Mouse (Mus musculus): Measurements from ENCODE around the gene Cfb. TPM values are rescaled to one million over a fixed set of nuclear protein-coding genes. Genes with fewer than 3 reads are reported as not detected.
"Not testable (repeated sequence)": the region's sequence is repeated elsewhere in the genome, so short reads cannot be mapped to it uniquely, and the experiment has no call there.

Cfb gene
- total RNA-seq, 2 experiments from 2014 or later, result 9.2 TPM; not detected in 1

- no peak for ATAC-seq (replicated peaks; ENCODE audit: low FRiP score, poor library complexity, severe bottlenecking)
Observed at GRCm38 (mm10) chr17:34840736-34841307, 21.5 kb downstream of the Cfb start.

- ATAC-seq (replicated peaks; ENCODE audit: low FRiP score, poor library complexity, severe bottlenecking), result no peak
Observed at GRCm38 (mm10) chr17:34838785-34839184, 23.5 kb downstream of the Cfb start.

- peak; percentile 7; the same call in 1 of the 2 replicates for ATAC-seq (replicated peaks; ENCODE audit: low FRiP score, poor library complexity, severe bottlenecking)
Observed at GRCm38 (mm10) chr17:34837464-34838324, 24.6 kb downstream of the Cfb start.

GRCm38 (mm10) chr17:34836856-34837221, 25.5 kb downstream of the Cfb start, which contains the start of the genes Stk19 and Dxo:
Gene Stk19, minus strand, starts transcription at chr17:34836945.
Gene Dxo, plus strand, starts transcription at chr17:34837019.
- peak; percentile 95 for ATAC-seq (replicated peaks; ENCODE audit: low FRiP score, poor library complexity, severe bottlenecking)

GRCm38 (mm10) chr17:34836155-34836855, 26.0 kb downstream of the Cfb start:
- ATAC-seq (replicated peaks; ENCODE audit: low FRiP score, poor library complexity, severe bottlenecking), result peak; percentile 80

- not testable (repeated sequence) for ATAC-seq (replicated peaks; ENCODE audit: low FRiP score, poor library complexity, severe bottlenecking)
Observed at GRCm38 (mm10) chr17:34830776-34831175, 31.5 kb downstream of the Cfb start.

- ATAC-seq (replicated peaks; ENCODE audit: low FRiP score, poor library complexity, severe bottlenecking), result no peak
Observed at GRCm38 (mm10) chr17:34814818-34815370, 47.4 kb downstream of the Cfb start.

- ATAC-seq (replicated peaks; ENCODE audit: low FRiP score, poor library complexity, severe bottlenecking), result 0 out of 2 replicates have a peak, but pooled peaks have one; percentile 27
Observed at GRCm38 (mm10) chr17:34813747-34814146, 48.6 kb downstream of the Cfb start.

- ATAC-seq (replicated peaks; ENCODE audit: low FRiP score, poor library complexity, severe bottlenecking), result no peak
Observed at GRCm38 (mm10) chr17:34811275-34811674, 51.0 kb downstream of the Cfb start.

GRCm38 (mm10) chr17:34810811-34811210, 51.5 kb downstream of the Cfb start:
- ATAC-seq (replicated peaks; ENCODE audit: low FRiP score, poor library complexity, severe bottlenecking), result not testable (repeated sequence)

- ATAC-seq (replicated peaks; ENCODE audit: low FRiP score, poor library complexity, severe bottlenecking), result not testable (repeated sequence)
Observed at GRCm38 (mm10) chr17:34810411-34810810, 51.9 kb downstream of the Cfb start.

GRCm38 (mm10) chr17:34808599-34809205, 53.6 kb downstream of the Cfb start:
- ATAC-seq (replicated peaks; ENCODE audit: low FRiP score, poor library complexity, severe bottlenecking), result no peak

- ATAC-seq (replicated peaks; ENCODE audit: low FRiP score, poor library complexity, severe bottlenecking), result no peak
Observed at GRCm38 (mm10) chr17:34807176-34807575, 55.1 kb downstream of the Cfb start.

Other genes with a start within 250 kb of the Cfb start
Only the 30 nearest of the 36 such genes appear.
- 2.5 TPM in 1 of 2 replicates, not detected in the other for gene Fkbpl, start 217.8 kb downstream of the Cfb start, total RNA-seq (2015; ENCODE audit: low replicate concordance)
- 2.6 and 4.9 TPM in 2 replicates for gene Fkbpl, start 217.8 kb downstream of the Cfb start, total RNA-seq (2017; ENCODE audit: low replicate concordance)
- 5.4 and 8.3 TPM in 2 replicates for gene Atf6b, start 215.4 kb downstream of the Cfb start, total RNA-seq (2015; ENCODE audit: low replicate concordance)
- gene Atf6b, start 215.4 kb downstream of the Cfb start, total RNA-seq (2017; ENCODE audit: low replicate concordance), result 2.6 and 5.0 TPM in 2 replicates
- gene Tnxb, start 192.0 kb downstream of the Cfb start, total RNA-seq (2015; ENCODE audit: low replicate concordance), result not detected in 2 replicates
- not detected in 2 replicates for gene Tnxb, start 192.0 kb downstream of the Cfb start, total RNA-seq (2017; ENCODE audit: low replicate concordance)
- gene C4b, start 118.6 kb downstream of the Cfb start, total RNA-seq (2015; ENCODE audit: low replicate concordance), result 0.36 TPM in 1 of 2 replicates, not detected in the other
- under 0.01 and 2.1 TPM in 2 replicates for gene C4b, start 118.6 kb downstream of the Cfb start, total RNA-seq (2017; ENCODE audit: low replicate concordance)
- gene Cyp21a1, start 58.0 kb downstream of the Cfb start, total RNA-seq (2015; ENCODE audit: low replicate concordance), result not detected in 2 replicates
- gene Cyp21a1, start 58.0 kb downstream of the Cfb start, total RNA-seq (2017; ENCODE audit: low replicate concordance), result not detected in 2 replicates
- 12.6 and 18.0 TPM in 2 replicates for gene Stk19, start 25.6 kb downstream of the Cfb start, total RNA-seq (2015; ENCODE audit: low replicate concordance)
- gene Stk19, start 25.6 kb downstream of the Cfb start, total RNA-seq (2017; ENCODE audit: low replicate concordance), result 20.5 and 22.2 TPM in 2 replicates
- 49.4 and 52.0 TPM in 2 replicates for gene Dxo, start 25.5 kb downstream of the Cfb start, total RNA-seq (2015; ENCODE audit: low replicate concordance)
- gene Dxo, start 25.5 kb downstream of the Cfb start, total RNA-seq (2017; ENCODE audit: low replicate concordance), result 13.4 and 26.7 TPM in 2 replicates
- gene Skiv2l, start 12.3 kb downstream of the Cfb start, total RNA-seq (2015; ENCODE audit: low replicate concordance), result 11.3 and 25.6 TPM in 2 replicates
- 48.5 and 60.0 TPM in 2 replicates for gene Skiv2l, start 12.3 kb downstream of the Cfb start, total RNA-seq (2017; ENCODE audit: low replicate concordance)
- 31.9 and 52.3 TPM in 2 replicates for gene Nelfe, start 12.1 kb downstream of the Cfb start, total RNA-seq (2015; ENCODE audit: low replicate concordance)
- gene Nelfe, start 12.1 kb downstream of the Cfb start, total RNA-seq (2017; ENCODE audit: low replicate concordance), result 18.5 and 30.7 TPM in 2 replicates
- not detected in 2 replicates for gene Zbtb12, start 17.0 kb upstream of the Cfb start, total RNA-seq (2015; ENCODE audit: low replicate concordance)
- 1.0 TPM in 1 of 2 replicates, not detected in the other for gene Zbtb12, start 17.0 kb upstream of the Cfb start, total RNA-seq (2017; ENCODE audit: low replicate concordance)
- not detected in 2 replicates for gene Gm20547, start 19.5 kb upstream of the Cfb start, total RNA-seq (2015; ENCODE audit: low replicate concordance)
- not detected in 2 replicates for gene Gm20547, start 19.5 kb upstream of the Cfb start, total RNA-seq (2017; ENCODE audit: low replicate concordance)
- 15.5 and 23.5 TPM in 2 replicates for gene C2, start 35.7 kb upstream of the Cfb start, total RNA-seq (2015; ENCODE audit: low replicate concordance)
- gene C2, start 35.7 kb upstream of the Cfb start, total RNA-seq (2017; ENCODE audit: low replicate concordance), result 1.8 TPM in 1 of 2 replicates, not detected in the other
- gene Ehmt2, start 36.0 kb upstream of the Cfb start, total RNA-seq (2015; ENCODE audit: low replicate concordance), result 15.1 and 28.5 TPM in 2 replicates
- 7.0 and 8.3 TPM in 2 replicates for gene Ehmt2, start 36.0 kb upstream of the Cfb start, total RNA-seq (2017; ENCODE audit: low replicate concordance)
- gene Slc44a4, start 51.9 kb upstream of the Cfb start, total RNA-seq (2015; ENCODE audit: low replicate concordance), result not detected in 2 replicates
- gene Slc44a4, start 51.9 kb upstream of the Cfb start, total RNA-seq (2017; ENCODE audit: low replicate concordance), result not detected in 2 replicates
- gene Neu1, start 68.7 kb upstream of the Cfb start, total RNA-seq (2015; ENCODE audit: low replicate concordance), result 3.8 and 5.0 TPM in 2 replicates
- gene Neu1, start 68.7 kb upstream of the Cfb start, total RNA-seq (2017; ENCODE audit: low replicate concordance), result 3.9 and 5.1 TPM in 2 replicates
- gene Hspa1b, start 96.7 kb upstream of the Cfb start, total RNA-seq (2015; ENCODE audit: low replicate concordance), result 2.5 and 4.0 TPM in 2 replicates
- 1.0 and 3.3 TPM in 2 replicates for gene Hspa1b, start 96.7 kb upstream of the Cfb start, total RNA-seq (2017; ENCODE audit: low replicate concordance)
- not detected in 2 replicates for gene Gm20481, start 107.4 kb upstream of the Cfb start, total RNA-seq (2015; ENCODE audit: low replicate concordance)
- not detected in 2 replicates for gene Gm20481, start 107.4 kb upstream of the Cfb start, total RNA-seq (2017; ENCODE audit: low replicate concordance)
- gene Hspa1a, start 109.6 kb upstream of the Cfb start, total RNA-seq (2015; ENCODE audit: low replicate concordance), result 1.4 TPM in 1 of 2 replicates, not detected in the other
- gene Hspa1a, start 109.6 kb upstream of the Cfb start, total RNA-seq (2017; ENCODE audit: low replicate concordance), result 0.30 and 4.6 TPM in 2 replicates
- not detected in 2 replicates for gene Hspa1l, start 110.2 kb upstream of the Cfb start, total RNA-seq (2015; ENCODE audit: low replicate concordance)
- not detected in 2 replicates for gene Hspa1l, start 110.2 kb upstream of the Cfb start, total RNA-seq (2017; ENCODE audit: low replicate concordance)
- 76.0 and 78.4 TPM in 2 replicates for gene Lsm2, start 119.3 kb upstream of the Cfb start, total RNA-seq (2015; ENCODE audit: low replicate concordance)
- 23.0 and 27.6 TPM in 2 replicates for gene Lsm2, start 119.3 kb upstream of the Cfb start, total RNA-seq (2017; ENCODE audit: low replicate concordance)
- 156 and 173 TPM in 2 replicates for gene Vars, start 138.5 kb upstream of the Cfb start, total RNA-seq (2015; ENCODE audit: low replicate concordance)
- gene Vars, start 138.5 kb upstream of the Cfb start, total RNA-seq (2017; ENCODE audit: low replicate concordance), result 144 and 198 TPM in 2 replicates
- not detected in 2 replicates for gene Vwa7, start 154.1 kb upstream of the Cfb start, total RNA-seq (2015; ENCODE audit: low replicate concordance)
- gene Vwa7, start 154.1 kb upstream of the Cfb start, total RNA-seq (2017; ENCODE audit: low replicate concordance), result 0.39 and 0.53 TPM in 2 replicates
- 1.7 and 10.8 TPM in 2 replicates for gene Sapcd1, start 165.5 kb upstream of the Cfb start, total RNA-seq (2015; ENCODE audit: low replicate concordance)
- gene Sapcd1, start 165.5 kb upstream of the Cfb start, total RNA-seq (2017; ENCODE audit: low replicate concordance), result 1.4 TPM in 1 of 2 replicates, not detected in the other
- gene Msh5, start 184.2 kb upstream of the Cfb start, total RNA-seq (2015; ENCODE audit: low replicate concordance), result 36.9 and 39.6 TPM in 2 replicates
- 27.3 and 50.9 TPM in 2 replicates for gene Msh5, start 184.2 kb upstream of the Cfb start, total RNA-seq (2017; ENCODE audit: low replicate concordance)
- gene Clic1, start 187.4 kb upstream of the Cfb start, total RNA-seq (2015; ENCODE audit: low replicate concordance), result 91.0 and 110 TPM in 2 replicates
- 68.3 and 95.5 TPM in 2 replicates for gene Clic1, start 187.4 kb upstream of the Cfb start, total RNA-seq (2017; ENCODE audit: low replicate concordance)
- gene Ddah2, start 196.5 kb upstream of the Cfb start, total RNA-seq (2015; ENCODE audit: low replicate concordance), result 2.1 TPM in 1 of 2 replicates, not detected in the other
- 1.5 and 5.6 TPM in 2 replicates for gene Ddah2, start 196.5 kb upstream of the Cfb start, total RNA-seq (2017; ENCODE audit: low replicate concordance)
- gene Ly6g6c, start 202.9 kb upstream of the Cfb start, total RNA-seq (2015; ENCODE audit: low replicate concordance), result not detected in 2 replicates
- gene Ly6g6c, start 202.9 kb upstream of the Cfb start, total RNA-seq (2017; ENCODE audit: low replicate concordance), result not detected in 2 replicates
- 1.1 TPM in 1 of 2 replicates, not detected in the other for gene Mpig6b, start 203.7 kb upstream of the Cfb start, total RNA-seq (2015; ENCODE audit: low replicate concordance)
- not detected in 2 replicates for gene Mpig6b, start 203.7 kb upstream of the Cfb start, total RNA-seq (2017; ENCODE audit: low replicate concordance)
- not detected in 2 replicates for gene Ly6g6e, start 214.4 kb upstream of the Cfb start, total RNA-seq (2015; ENCODE audit: low replicate concordance)
- not detected in 2 replicates for gene Ly6g6e, start 214.4 kb upstream of the Cfb start, total RNA-seq (2017; ENCODE audit: low replicate concordance)
- not detected in 2 replicates for gene Ly6g6d, start 215.5 kb upstream of the Cfb start, total RNA-seq (2015; ENCODE audit: low replicate concordance)
- gene Ly6g6d, start 215.5 kb upstream of the Cfb start, total RNA-seq (2017; ENCODE audit: low replicate concordance), result not detected in 2 replicates